Mouse (Mus musculus): Measurements from ENCODE around the gene Zfyve1. TPM values are rescaled to one million over a fixed set of nuclear protein-coding genes. Genes with fewer than 3 reads are reported as not detected.
A peak's percentile ranks its signal among the peaks of the same experiment; 100 is the strongest.

Gene Zfyve1
- polyA plus RNA-seq, 2 experiments, result 17.2 to 33.8 TPM

- peak overlapping the region; percentile 72 for H3K27ac ChIP-seq (replicated peaks; ENCODE audit: low read depth, low read length)
- peak overlapping the region; percentile 75 for H3K4me3 ChIP-seq (replicated peaks; ENCODE audit: low read length)
- H3K4me1 ChIP-seq (ENCODE audit: control insufficient read depth, insufficient read depth, low read length), result 0 out of 2 replicates have a peak, but pooled peaks cover 4% of the 10 kb centered on the region
- H3K36me3 ChIP-seq (ENCODE audit: control insufficient read depth, insufficient read depth, low read length), result peaks cover 35% of the 10 kb centered on the region
- H3K27me3 ChIP-seq (ENCODE audit: control insufficient read depth, insufficient read depth, low read length), result no peaks in the 10 kb centered on the region
- WGBS, result 4% methylated on average over 19 of the region's 20 CpGs
- H3K4me2 ChIP-seq (replicated peaks; ENCODE audit: low read depth, low read length, severe bottlenecking), result peak overlapping the region; percentile 63
- no peaks in the 10 kb centered on the region for H3K9me3 ChIP-seq (ENCODE audit: control insufficient read depth, low read length)
- TF ChIP-seq POLR2A (IDR thresholded peaks at IDR 0.05; ENCODE audit: borderline replicate concordance, extremely low read depth, insufficient read depth, insufficient read length), result no peak
- H3K9ac ChIP-seq (ENCODE audit: low read depth, low read length, severe bottlenecking), result peak overlapping the region; percentile 86
- DNase-seq (ENCODE audit: low spot score), result no peak
- no peak; the same call in 1 of the 2 replicates for ATAC-seq (ENCODE audit: low FRiP score, low read depth)
These were observed 649 bp downstream of the Zfyve1 start for GRCm38 (mm10) chr12:83596191-83596954.

DNA sequence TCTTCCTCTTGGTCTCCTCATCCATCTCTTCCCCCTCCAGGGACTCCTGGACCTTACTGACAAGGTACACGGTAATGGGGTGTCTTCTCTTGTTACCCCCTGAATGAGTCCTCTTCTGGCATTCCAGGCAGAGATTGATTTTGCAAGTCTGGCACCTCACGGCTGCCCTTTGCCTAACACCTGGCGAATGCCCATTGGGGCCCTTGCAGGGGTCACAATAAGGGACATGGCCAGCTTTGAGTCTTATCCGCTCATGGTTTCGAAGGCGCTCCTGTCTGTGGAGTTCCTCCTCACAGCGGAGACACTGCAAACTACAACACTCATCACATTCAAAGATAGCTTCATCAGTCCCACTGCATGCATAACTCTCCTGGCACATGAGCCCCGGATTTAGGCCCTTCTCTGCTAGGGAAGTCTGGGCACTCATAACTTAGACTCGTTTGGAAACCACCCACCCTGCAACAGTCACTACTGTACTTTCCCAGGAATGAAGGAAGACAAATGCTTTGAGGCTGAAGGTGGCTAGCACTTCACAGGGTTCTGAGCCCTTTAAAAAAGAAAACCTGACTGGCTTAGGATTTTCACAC lies 2.5 kb downstream of the Zfyve1 start:
- Histone ChIP-seq H3K9ac (ENCODE audit: low read depth, low read length, severe bottlenecking) (no peak overlapping the region), H3K27me3 (ENCODE audit: control insufficient read depth, insufficient read depth, low read length) (no peaks in the 10 kb centered on the region), H3K9me3 (ENCODE audit: control insufficient read depth, low read length) (no peaks in the 10 kb centered on the region), H3K4me2 (replicated peaks; ENCODE audit: low read depth, low read length, severe bottlenecking) (no peak overlapping the region), H3K4me3 (replicated peaks; ENCODE audit: low read length) (no peak overlapping the region), H3K4me1 (ENCODE audit: control insufficient read depth, insufficient read depth, low read length) (0 out of 2 replicates have a peak, but pooled peaks cover 4% of the 10 kb centered on the region), H3K27ac (replicated peaks; ENCODE audit: low read depth, low read length) (no peak overlapping the region), H3K36me3 (ENCODE audit: control insufficient read depth, insufficient read depth, low read length) (peaks cover 49% of the 10 kb centered on the region)
- no peak for TF ChIP-seq POLR2A (IDR thresholded peaks at IDR 0.05; ENCODE audit: borderline replicate concordance, extremely low read depth, insufficient read depth, insufficient read length)
- ATAC-seq (ENCODE audit: low FRiP score, low read depth), result no peak
- 89% methylated on average over 9 of the region's 9 CpGs for WGBS
- no peak for DNase-seq (ENCODE audit: low spot score)

DNA sequence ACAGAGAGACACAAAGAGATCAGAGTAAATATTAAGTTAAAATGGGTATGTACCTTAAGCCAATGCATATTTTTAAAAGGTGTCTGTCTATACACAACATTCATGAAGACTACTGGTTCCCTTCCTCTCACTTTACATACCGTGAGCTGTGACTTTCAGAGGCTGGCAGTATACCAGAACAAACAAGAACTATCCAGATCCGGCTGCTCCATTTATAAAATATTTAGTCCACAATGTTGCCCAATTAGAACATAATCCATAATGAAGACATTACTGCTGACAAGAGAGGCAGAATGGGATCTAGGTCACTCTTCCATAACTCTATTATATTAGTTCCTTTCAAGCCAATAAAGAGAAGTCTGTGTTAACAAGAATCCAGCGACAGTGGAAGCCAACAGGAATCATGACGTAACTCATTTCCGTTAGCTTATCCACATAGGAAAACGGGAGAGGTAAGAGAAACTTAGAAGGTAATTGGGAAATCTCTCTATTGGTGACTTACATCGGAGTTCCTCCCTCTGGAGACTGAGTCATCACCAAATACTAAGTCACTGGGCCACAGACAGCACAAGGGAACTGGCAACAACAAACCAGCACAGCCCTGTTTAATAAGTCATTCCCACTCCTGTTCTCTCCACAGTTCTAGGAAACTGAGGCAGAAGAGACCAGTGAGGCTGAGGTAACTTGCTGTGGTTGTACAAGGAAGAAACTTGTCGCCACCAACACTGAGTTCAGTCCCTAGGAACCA lies 5.1 kb downstream of the Zfyve1 start:
- peaks cover 74% of the 10 kb centered on the region for H3K36me3 ChIP-seq (ENCODE audit: control insufficient read depth, insufficient read depth, low read length)
- no peak for DNase-seq (ENCODE audit: low spot score)

DNA sequence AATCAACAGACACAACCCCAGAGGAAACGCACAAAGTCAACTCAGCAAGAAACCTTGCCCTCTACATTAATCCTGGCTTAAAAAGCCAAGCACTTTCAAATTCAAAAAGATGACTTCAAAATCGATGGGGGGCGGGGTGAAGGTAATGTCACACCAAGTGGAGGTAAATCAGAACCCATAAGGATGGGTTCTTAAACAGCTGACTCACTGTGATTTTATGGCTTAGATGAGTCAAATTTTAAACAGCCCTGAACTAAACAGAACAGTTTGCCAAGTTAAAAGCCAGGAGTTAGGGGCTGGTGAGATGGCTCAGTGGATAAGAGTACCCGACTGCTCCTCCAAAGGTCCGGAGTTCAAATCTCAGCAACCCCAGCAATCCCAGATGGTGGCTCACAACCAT lies 10.4 kb downstream of the Zfyve1 start:
- DNase-seq (ENCODE audit: low spot score) (no peak), ATAC-seq (ENCODE audit: low FRiP score, low read depth) (no peak)
- H3K4me2 ChIP-seq (replicated peaks; ENCODE audit: low read depth, low read length, severe bottlenecking), result no peak overlapping the region
- no peak overlapping the region for H3K27ac ChIP-seq (replicated peaks; ENCODE audit: low read depth, low read length)
- TF ChIP-seq POLR2A (IDR thresholded peaks at IDR 0.05; ENCODE audit: borderline replicate concordance, extremely low read depth, insufficient read depth, insufficient read length), result no peak
- no peaks in the 10 kb centered on the region for H3K27me3 ChIP-seq (ENCODE audit: control insufficient read depth, insufficient read depth, low read length)
- WGBS, result 92% methylated on average over 5 of the region's 5 CpGs
- no peak overlapping the region for H3K9ac ChIP-seq (ENCODE audit: low read depth, low read length, severe bottlenecking)
- H3K9me3 ChIP-seq (ENCODE audit: control insufficient read depth, low read length), result no peaks in the 10 kb centered on the region
- H3K4me1 ChIP-seq (ENCODE audit: control insufficient read depth, insufficient read depth, low read length), result no peaks in the 10 kb centered on the region
- peaks cover 61% of the 10 kb centered on the region for H3K36me3 ChIP-seq (ENCODE audit: control insufficient read depth, insufficient read depth, low read length)
- no peak overlapping the region for H3K4me3 ChIP-seq (replicated peaks; ENCODE audit: low read length)

More for the DNA sequence above, 5.1 kb downstream of the Zfyve1 start:
- H3K27me3 ChIP-seq (ENCODE audit: control insufficient read depth, insufficient read depth, low read length), result no peaks in the 10 kb centered on the region
- H3K4me2 ChIP-seq (replicated peaks; ENCODE audit: low read depth, low read length, severe bottlenecking), result no peak overlapping the region
- TF ChIP-seq POLR2A (IDR thresholded peaks at IDR 0.05; ENCODE audit: borderline replicate concordance, extremely low read depth, insufficient read depth, insufficient read length), result no peak
- no peak overlapping the region for H3K9ac ChIP-seq (ENCODE audit: low read depth, low read length, severe bottlenecking)
- H3K4me3 ChIP-seq (replicated peaks; ENCODE audit: low read length), result no peak overlapping the region
- WGBS, result 90% methylated on average over 8 of the region's 8 CpGs
- no peak for ATAC-seq (ENCODE audit: low FRiP score, low read depth)
- no peaks in the 10 kb centered on the region for H3K9me3 ChIP-seq (ENCODE audit: control insufficient read depth, low read length)
- no peak overlapping the region for H3K27ac ChIP-seq (replicated peaks; ENCODE audit: low read depth, low read length)
- 0 out of 2 replicates have a peak, but pooled peaks cover 4% of the 10 kb centered on the region for H3K4me1 ChIP-seq (ENCODE audit: control insufficient read depth, insufficient read depth, low read length)

DNA sequence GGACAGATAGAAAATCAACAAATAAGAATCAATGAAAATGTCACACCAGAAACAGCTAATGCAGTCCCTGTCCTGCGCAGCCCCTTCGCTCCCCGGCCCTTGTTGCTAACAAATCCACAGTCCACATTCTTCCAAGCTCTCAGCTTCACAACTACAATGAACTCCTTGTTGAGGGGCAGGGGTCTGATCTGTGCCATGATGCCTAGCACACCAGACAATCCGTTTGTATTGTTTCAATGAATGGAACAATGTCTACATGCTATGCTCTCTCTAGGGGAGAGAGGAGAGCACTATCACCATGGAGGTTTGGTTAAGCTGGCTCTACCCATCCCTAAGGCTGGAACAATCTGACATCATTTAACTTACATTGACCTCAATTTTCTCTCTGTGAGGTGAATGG lies 14.3 kb downstream of the Zfyve1 start:
- DNase-seq (ENCODE audit: low spot score) (no peak), ATAC-seq (ENCODE audit: low FRiP score, low read depth) (no peak)
- no peak overlapping the region for H3K9ac ChIP-seq (ENCODE audit: low read depth, low read length, severe bottlenecking)
- WGBS, result 91% methylated on average over 4 of the region's 4 CpGs
- no peak overlapping the region for H3K4me2 ChIP-seq (replicated peaks; ENCODE audit: low read depth, low read length, severe bottlenecking)
- H3K36me3 ChIP-seq (ENCODE audit: control insufficient read depth, insufficient read depth, low read length), result peaks cover 54% of the 10 kb centered on the region
- no peak overlapping the region for H3K27ac ChIP-seq (replicated peaks; ENCODE audit: low read depth, low read length)
- H3K4me3 ChIP-seq (replicated peaks; ENCODE audit: low read length), result no peak overlapping the region
- H3K27me3 ChIP-seq (ENCODE audit: control insufficient read depth, insufficient read depth, low read length), result no peaks in the 10 kb centered on the region
- H3K9me3 ChIP-seq (ENCODE audit: control insufficient read depth, low read length), result no peaks in the 10 kb centered on the region
- no peaks in the 10 kb centered on the region for H3K4me1 ChIP-seq (ENCODE audit: control insufficient read depth, insufficient read depth, low read length)
- no peak for TF ChIP-seq POLR2A (IDR thresholded peaks at IDR 0.05; ENCODE audit: borderline replicate concordance, extremely low read depth, insufficient read depth, insufficient read length)
